Mouse (Mus musculus): ENCODE results near the gene Arsg. TPM values are rescaled to one million over a fixed set of nuclear protein-coding genes. Genes with fewer than 3 reads are reported as not detected.
A peak's percentile ranks its signal among the peaks of the same experiment; 100 is the strongest.

Arsg gene
- polyA plus RNA-seq, 1 experiment from 2014 or later: 1.5 TPM

DNA sequence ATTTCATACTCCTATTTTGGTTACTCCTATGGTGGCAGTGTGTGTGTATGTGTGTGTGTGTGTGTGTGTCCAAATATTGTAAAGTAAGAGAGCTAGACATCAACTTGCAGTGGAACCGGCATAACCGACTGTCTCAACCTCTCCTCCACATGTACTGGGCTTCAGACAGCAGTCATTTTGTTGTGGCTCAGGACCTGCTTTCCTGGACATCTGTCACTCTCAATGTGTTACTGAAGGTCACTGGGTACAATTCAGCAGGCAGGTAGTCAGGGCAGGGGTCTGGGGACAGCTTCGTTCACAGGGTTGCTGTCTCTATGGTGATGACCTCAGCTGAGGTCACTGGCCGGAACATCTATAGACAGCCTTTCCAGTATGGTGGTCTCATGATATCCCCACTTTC is 32.6 kb downstream of the Arsg start:
- Histone ChIP-seq H3K27ac (replicated peaks) (no peak overlapping the region), H3K9me3 (no peaks in the 10 kb centered on the region), H3K27me3 (replicated peaks; ENCODE audit: low read depth, poor library complexity, severe bottlenecking) (no peaks in the 10 kb centered on the region), H3K4me1 (peaks cover 12% of the 10 kb centered on the region), H3K4me3 (no peak overlapping the region), H3K36me3 (replicated peaks) (no peaks in the 10 kb centered on the region)
- DNase-seq (ENCODE audit: low spot score): no peak
- 84% methylated on average over 4 of the region's 4 CpGs for WGBS

- Histone ChIP-seq H3K4me1 (peaks cover 12% of the 10 kb centered on the region), H3K27me3 (replicated peaks; ENCODE audit: low read depth, poor library complexity, severe bottlenecking) (no peaks in the 10 kb centered on the region), H3K27ac (replicated peaks) (no peak overlapping the region), H3K36me3 (replicated peaks) (no peaks in the 10 kb centered on the region), H3K9me3 (no peaks in the 10 kb centered on the region), H3K4me3 (no peak overlapping the region)
- no peak for DNase-seq (ENCODE audit: low spot score)
- WGBS: 43% methylated on average over 3 of the region's 3 CpGs
Observed at GRCm38 (mm10) chr11:109507068-109507467, 33.9 kb downstream of the Arsg start.

- Histone ChIP-seq H3K9me3 (no peaks in the 10 kb centered on the region), H3K36me3 (replicated peaks) (no peaks in the 10 kb centered on the region), H3K27ac (replicated peaks) (no peak overlapping the region), H3K4me3 (no peak overlapping the region), H3K27me3 (replicated peaks; ENCODE audit: low read depth, poor library complexity, severe bottlenecking) (no peaks in the 10 kb centered on the region), H3K4me1 (peaks cover under 1% of the 10 kb centered on the region; the same call in 1 of the 2 replicates)
- DNase-seq (ENCODE audit: low spot score): no peak
- 83% methylated on average over 16 of the region's 16 CpGs for WGBS
Observed at GRCm38 (mm10) chr11:109512995-109513675, 40.0 kb downstream of the Arsg start.

DNA sequence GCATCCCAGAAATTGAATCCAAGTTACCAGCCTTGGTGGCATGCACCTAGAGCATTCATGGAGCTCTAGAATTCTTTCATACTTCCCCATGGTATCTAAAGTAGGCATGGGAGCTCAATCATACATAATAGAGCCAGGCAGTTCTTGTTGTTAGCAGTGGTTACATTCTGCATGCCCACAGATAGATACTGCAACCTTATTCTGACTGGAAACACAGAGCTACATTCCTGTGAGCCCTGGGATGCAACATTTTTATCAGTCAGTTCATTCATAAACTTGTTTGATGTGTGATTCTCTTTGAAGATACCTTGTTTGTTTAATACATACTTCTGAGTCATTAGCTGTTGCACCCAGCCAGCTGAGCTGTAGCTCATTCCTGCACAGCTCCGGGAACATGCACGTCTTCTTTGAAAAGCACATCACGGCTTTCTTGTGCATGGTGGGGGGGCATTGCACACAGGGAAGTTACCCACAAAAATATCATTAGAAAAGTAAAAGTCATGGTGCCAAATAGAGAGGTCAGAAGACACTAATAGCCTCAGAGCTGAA is 41.0 kb downstream of the Arsg start:
- no peak overlapping the region for H3K4me3 ChIP-seq
- H3K9me3 ChIP-seq: no peaks in the 10 kb centered on the region
- H3K27me3 ChIP-seq (replicated peaks; ENCODE audit: low read depth, poor library complexity, severe bottlenecking): no peaks in the 10 kb centered on the region
- WGBS: 89% methylated on average over 3 of the region's 3 CpGs
- no peak overlapping the region for H3K27ac ChIP-seq (replicated peaks)
- no peaks in the 10 kb centered on the region for H3K36me3 ChIP-seq (replicated peaks)
- no peaks in the 10 kb centered on the region for H3K4me1 ChIP-seq
- DNase-seq (ENCODE audit: low spot score): no peak

DNA sequence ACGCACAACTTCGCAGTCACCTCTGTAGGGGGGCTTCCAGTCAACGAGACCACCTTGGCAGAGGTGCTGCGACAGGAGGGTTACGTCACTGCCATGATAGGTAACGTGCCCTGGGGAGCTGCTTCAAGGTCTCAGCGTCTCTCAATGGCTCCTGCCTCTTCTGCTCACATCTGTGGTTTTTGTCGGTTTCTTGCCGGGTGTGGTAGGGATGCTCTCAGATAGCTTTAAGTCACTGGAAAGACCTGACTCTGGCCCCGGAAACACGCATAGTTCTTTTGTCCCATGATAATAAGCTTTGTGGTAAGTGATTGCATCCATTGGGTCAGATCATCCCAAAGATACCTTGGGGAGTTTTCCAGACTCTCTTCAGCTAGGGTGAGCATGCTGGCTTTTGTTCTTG is 44.2 kb downstream of the Arsg start:
- 89% methylated on average over 11 of the region's 11 CpGs for WGBS
- H3K4me3 ChIP-seq: no peak overlapping the region
- DNase-seq (ENCODE audit: low spot score): no peak
- peaks cover 7% of the 10 kb centered on the region; the same call in 1 of the 2 replicates for H3K4me1 ChIP-seq
- H3K27me3 ChIP-seq (replicated peaks; ENCODE audit: low read depth, poor library complexity, severe bottlenecking): no peaks in the 10 kb centered on the region
- H3K27ac ChIP-seq (replicated peaks): no peak overlapping the region
- H3K9me3 ChIP-seq: no peaks in the 10 kb centered on the region
- H3K36me3 ChIP-seq (replicated peaks): no peaks in the 10 kb centered on the region

DNA sequence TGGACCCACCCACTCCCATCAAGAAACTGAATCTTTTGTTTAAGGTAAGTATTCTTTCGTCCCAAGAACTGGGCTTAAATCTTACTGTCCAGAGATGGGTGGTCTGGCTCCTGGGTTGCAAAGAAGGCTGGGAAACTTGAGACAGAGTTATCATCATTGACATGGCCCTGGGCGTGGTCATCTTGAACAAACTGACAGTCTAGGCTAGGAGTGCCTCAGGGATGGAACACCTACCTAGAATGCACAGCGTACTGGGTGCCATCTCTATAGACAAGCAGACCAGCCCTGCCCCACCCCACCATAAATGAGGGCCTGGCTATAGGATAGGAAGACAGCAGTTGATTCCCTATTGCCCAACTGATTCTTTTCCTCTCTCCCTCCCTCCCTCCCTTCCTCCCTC is 44.6 kb downstream of the Arsg start:
- H3K27me3 ChIP-seq (replicated peaks; ENCODE audit: low read depth, poor library complexity, severe bottlenecking): no peaks in the 10 kb centered on the region
- DNase-seq (ENCODE audit: low spot score): no peak
- 93% methylated on average over 3 of the region's 3 CpGs for WGBS
- H3K27ac ChIP-seq (replicated peaks): no peak overlapping the region
- H3K4me1 ChIP-seq: peaks cover 7% of the 10 kb centered on the region; the same call in 1 of the 2 replicates
- no peak overlapping the region for H3K4me3 ChIP-seq
- no peaks in the 10 kb centered on the region for H3K9me3 ChIP-seq
- H3K36me3 ChIP-seq (replicated peaks): no peaks in the 10 kb centered on the region

- H3K9me3 ChIP-seq: no peaks in the 10 kb centered on the region
- H3K27me3 ChIP-seq (replicated peaks; ENCODE audit: low read depth, poor library complexity, severe bottlenecking): no peaks in the 10 kb centered on the region
- peaks cover 7% of the 10 kb centered on the region; the same call in 1 of the 2 replicates for H3K4me1 ChIP-seq
- no peak for DNase-seq (ENCODE audit: low spot score)
- H3K27ac ChIP-seq (replicated peaks): no peak overlapping the region
- WGBS: 43% methylated on average over 7 of the region's 7 CpGs
- no peak overlapping the region for H3K4me3 ChIP-seq
- H3K36me3 ChIP-seq (replicated peaks): no peaks in the 10 kb centered on the region
Observed at GRCm38 (mm10) chr11:109520958-109521357, 47.8 kb downstream of the Arsg start.

GRCm38 (mm10) chr11:109524869-109525268 is 51.7 kb downstream of the Arsg start:
- DNase-seq (ENCODE audit: low spot score): no peak
- peaks cover 7% of the 10 kb centered on the region; the same call in 1 of the 2 replicates for H3K4me1 ChIP-seq
- H3K9me3 ChIP-seq: no peaks in the 10 kb centered on the region
- no peak overlapping the region for H3K27ac ChIP-seq (replicated peaks)
- no peaks in the 10 kb centered on the region for H3K27me3 ChIP-seq (replicated peaks; ENCODE audit: low read depth, poor library complexity, severe bottlenecking)
- H3K36me3 ChIP-seq (replicated peaks): no peaks in the 10 kb centered on the region
- no peak overlapping the region for H3K4me3 ChIP-seq
- WGBS: 90% methylated on average over 5 of the region's 5 CpGs

DNA sequence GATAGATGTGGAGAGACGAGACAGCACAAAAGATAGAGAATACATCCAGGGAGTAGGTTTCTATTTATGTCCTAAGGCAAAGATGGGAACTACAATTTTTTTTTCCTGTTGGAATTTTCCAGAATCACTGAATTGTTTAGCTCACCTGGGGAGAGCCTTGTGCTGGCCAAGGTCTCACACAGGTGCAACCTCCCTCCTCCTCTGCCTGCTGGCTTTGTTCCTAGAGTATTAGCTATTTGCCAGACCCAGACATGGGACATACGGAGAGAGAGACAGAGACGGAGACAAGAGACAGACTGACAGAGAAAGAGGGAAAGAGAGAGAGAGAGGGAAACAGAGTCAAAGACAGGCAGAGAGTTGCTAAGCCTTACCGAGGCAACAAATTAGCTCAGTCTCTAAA is 52.4 kb downstream of the Arsg start:
- no peaks in the 10 kb centered on the region for H3K27me3 ChIP-seq (replicated peaks; ENCODE audit: low read depth, poor library complexity, severe bottlenecking)
- peaks cover 7% of the 10 kb centered on the region; the same call in 1 of the 2 replicates for H3K4me1 ChIP-seq
- H3K9me3 ChIP-seq: no peaks in the 10 kb centered on the region
- H3K4me3 ChIP-seq: no peak overlapping the region
- WGBS: 91% methylated on average over 4 of the region's 4 CpGs
- H3K36me3 ChIP-seq (replicated peaks): no peaks in the 10 kb centered on the region
- DNase-seq (ENCODE audit: low spot score): no peak
- H3K27ac ChIP-seq (replicated peaks): no peak overlapping the region

DNA sequence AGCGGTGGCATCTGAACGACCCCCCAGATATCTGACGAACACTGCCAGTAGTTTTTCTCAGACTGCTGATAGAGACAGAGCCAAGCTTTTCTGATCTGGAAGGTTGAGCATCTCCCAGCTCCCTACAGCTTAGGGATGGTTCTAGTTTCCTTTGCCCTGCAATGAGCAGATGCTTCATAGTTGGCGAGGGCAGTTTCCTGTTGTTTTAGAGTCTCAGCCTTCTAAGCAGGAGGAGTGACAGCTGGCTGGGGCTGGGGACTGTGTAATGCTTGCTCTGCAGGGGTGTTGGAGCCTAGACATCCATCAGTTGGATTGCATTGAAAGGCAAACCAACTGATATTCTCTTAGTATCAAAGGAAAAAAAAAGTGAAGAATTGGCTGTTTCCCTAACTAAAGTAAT is 56.9 kb downstream of the Arsg start:
- DNase-seq (ENCODE audit: low spot score): no peak
- Histone ChIP-seq H3K27me3 (replicated peaks; ENCODE audit: low read depth, poor library complexity, severe bottlenecking) (no peaks in the 10 kb centered on the region), H3K36me3 (replicated peaks) (no peaks in the 10 kb centered on the region), H3K4me3 (no peak overlapping the region), H3K9me3 (no peaks in the 10 kb centered on the region), H3K27ac (replicated peaks) (no peak overlapping the region), H3K4me1 (0 out of 2 replicates have a peak, but pooled peaks cover 3% of the 10 kb centered on the region)
- WGBS: 82% methylated on average over 4 of the region's 4 CpGs

GRCm38 (mm10) chr11:109535966-109536365 is 62.8 kb downstream of the Arsg start:
- peaks cover 23% of the 10 kb centered on the region for H3K4me1 ChIP-seq
- no peaks in the 10 kb centered on the region for H3K36me3 ChIP-seq (replicated peaks)
- peaks cover 2% of the 10 kb centered on the region; the same call in 1 of the 2 replicates for H3K27me3 ChIP-seq (replicated peaks; ENCODE audit: low read depth, poor library complexity, severe bottlenecking)
- H3K9me3 ChIP-seq: no peaks in the 10 kb centered on the region
- H3K4me3 ChIP-seq: no peak overlapping the region
- DNase-seq (ENCODE audit: low spot score): no peak
- no peak overlapping the region for H3K27ac ChIP-seq (replicated peaks)
- 89% methylated on average over 6 of the region's 6 CpGs for WGBS

- Histone ChIP-seq H3K27me3 (replicated peaks; ENCODE audit: low read depth, poor library complexity, severe bottlenecking) (peaks cover 4% of the 10 kb centered on the region; the same call in 1 of the 2 replicates), H3K9me3 (no peaks in the 10 kb centered on the region), H3K4me1 (peaks cover 23% of the 10 kb centered on the region), H3K4me3 (no peak overlapping the region), H3K36me3 (replicated peaks) (no peaks in the 10 kb centered on the region), H3K27ac (replicated peaks) (no peak overlapping the region)
- DNase-seq (ENCODE audit: low spot score): no peak
- WGBS: 72% methylated on average over 5 of the region's 5 CpGs
Observed at GRCm38 (mm10) chr11:109536939-109537338, 63.8 kb downstream of the Arsg start.

DNA sequence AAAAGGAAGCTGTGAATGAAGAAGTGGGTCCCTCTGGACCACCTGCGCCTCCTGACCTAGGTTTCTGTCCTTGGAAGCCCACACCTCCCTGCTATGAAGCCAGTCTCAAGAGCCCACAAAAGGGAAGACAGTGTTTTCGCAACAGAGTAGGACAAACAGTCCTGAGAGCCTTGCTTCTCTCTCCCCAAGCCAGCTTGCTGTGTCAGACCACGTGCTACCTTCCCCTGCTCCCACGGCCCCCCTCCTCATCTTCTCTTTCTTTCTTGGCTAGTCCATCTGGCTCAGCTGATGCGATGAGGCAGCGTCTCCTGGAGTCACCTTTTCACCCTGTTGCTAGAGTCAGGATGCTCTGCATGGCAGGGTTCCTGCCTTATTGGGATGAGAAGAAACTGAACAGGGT is 66.1 kb downstream of the Arsg start:
- peaks cover 25% of the 10 kb centered on the region for H3K4me1 ChIP-seq
- WGBS: 50% methylated on average over 6 of the region's 6 CpGs
- H3K4me3 ChIP-seq: no peak overlapping the region
- H3K27ac ChIP-seq (replicated peaks): peak overlapping the region; percentile 63; the same call in 1 of the 2 replicates
- peaks cover 4% of the 10 kb centered on the region; the same call in 1 of the 2 replicates for H3K27me3 ChIP-seq (replicated peaks; ENCODE audit: low read depth, poor library complexity, severe bottlenecking)
- H3K9me3 ChIP-seq: no peaks in the 10 kb centered on the region
- peak; percentile 32 for DNase-seq (ENCODE audit: low spot score)
- no peaks in the 10 kb centered on the region for H3K36me3 ChIP-seq (replicated peaks)

Measured in embryonic facial prominence, embryonic 10.5 days (tissue).